Mouse (Mus musculus): Measurements from ENCODE around the gene Olfr1391.
A peak's percentile ranks its signal among the peaks of the same experiment; 100 is the strongest.
"Not testable (repeated sequence)": the region's sequence is repeated elsewhere in the genome, so short reads cannot be mapped to it uniquely, and the experiment has no call there.

The Olfr1391 gene

DNA sequence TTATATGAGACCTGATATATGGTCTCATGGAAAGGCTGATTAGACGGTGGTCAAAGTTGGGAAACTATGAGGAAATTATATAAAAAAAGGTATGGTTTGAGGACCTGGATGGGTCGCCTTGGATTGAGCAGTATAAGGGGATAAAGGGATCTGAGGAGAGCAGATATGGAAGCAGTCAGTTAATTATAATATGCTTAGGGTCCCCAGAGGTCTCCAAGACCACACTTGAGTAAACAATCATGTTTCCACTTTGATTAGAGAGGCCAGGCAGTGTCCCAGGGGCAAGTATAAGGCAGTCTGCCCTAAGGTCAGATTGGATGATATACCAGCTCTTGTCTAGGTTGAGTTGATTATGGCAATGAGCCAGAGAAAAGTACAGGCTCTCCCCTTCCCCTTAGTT lies at the start of gene Olfr1391:
Gene Olfr1391 (plus strand): TSS at position 301 of the 400 bp plus-strand sequence.
- DNase-seq (ENCODE audit: low spot score in 2 of 2): no peak

DNA sequence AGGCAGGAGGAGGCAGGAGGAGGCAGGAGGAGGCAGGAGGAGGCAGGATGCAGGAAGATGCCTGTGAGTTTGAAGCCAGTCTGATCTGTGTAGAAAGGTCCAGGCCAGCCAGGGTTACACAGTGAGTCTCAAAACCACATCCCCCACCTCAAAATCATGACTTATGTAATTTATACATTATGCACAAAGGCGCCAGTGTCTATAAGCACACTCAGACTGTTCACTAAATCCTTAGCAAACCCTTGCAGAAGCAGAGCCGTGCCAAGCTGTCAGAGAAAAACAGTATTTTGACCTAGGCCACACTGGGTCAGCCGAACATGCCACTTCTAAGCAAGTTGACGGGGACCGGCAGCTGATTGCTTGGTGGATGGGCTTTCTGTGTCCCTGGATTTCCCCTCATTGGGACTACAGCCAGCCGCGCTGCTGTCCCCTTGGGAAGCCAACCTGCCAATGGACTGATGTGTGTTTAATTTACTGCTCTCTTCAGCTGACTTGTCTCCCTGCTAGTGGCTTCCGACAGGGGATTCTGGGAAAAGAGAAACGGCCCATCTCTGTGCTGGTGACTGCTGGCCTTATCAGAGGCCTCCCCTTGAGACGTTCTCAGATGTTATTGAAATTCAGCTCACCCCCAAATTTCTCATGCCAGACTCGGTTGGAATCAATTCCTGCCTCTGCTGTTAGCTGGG lies 48.6 kb upstream of the Olfr1391 start:
- DNase-seq (ENCODE audit: low spot score in 2 of 2): no peak

DNA sequence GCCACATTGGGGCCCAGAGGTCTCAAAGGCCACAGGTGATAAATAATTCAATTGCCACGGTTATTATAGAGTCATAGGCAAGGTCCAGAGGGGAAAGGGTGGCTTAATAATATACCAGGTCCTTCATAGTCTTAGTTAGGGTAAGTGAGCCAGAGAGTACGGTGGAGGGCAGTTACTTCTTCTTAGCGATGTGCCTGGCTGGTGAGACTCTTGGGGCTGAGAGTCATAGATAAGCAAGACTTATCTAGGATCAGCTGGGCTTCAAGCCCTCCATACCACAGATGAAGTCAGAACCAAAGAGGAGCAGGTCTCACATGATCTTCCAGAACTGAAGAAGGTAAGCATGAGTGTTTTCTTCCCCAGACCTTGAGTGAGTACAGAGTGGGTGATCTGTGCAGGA lies 44.3 kb upstream of the Olfr1391 start, which contains the start of gene Olfr1393:
Gene Olfr1393 (plus strand): TSS at position 83 of the 400 bp plus-strand sequence.
- no peak for DNase-seq (ENCODE audit: low spot score in 2 of 2)

DNA sequence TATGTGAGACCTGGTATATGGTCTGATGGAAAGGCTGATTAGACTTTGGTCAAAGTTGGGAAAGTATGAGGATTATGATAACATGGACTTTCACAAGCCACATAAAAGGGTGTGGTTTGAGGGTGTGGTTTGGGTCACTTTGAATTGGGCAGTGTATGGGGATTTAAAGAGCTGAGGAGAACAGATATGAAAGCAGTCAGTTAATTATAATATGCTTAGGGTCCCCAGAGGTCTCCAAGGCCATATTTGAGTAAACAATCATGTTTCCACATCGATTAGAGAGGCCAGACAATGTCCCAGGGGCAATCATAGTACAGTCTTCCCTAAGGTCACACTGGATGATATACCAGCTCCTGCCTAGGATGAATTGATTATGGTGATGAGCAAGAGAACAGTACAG lies 37.6 kb upstream of the Olfr1391 start, which contains the start of gene Olfr1392:
Gene Olfr1392 (plus strand): TSS at position 301 of the 400 bp plus-strand sequence.
- DNase-seq (ENCODE audit: low spot score in 2 of 2): not testable (repeated sequence)

DNA sequence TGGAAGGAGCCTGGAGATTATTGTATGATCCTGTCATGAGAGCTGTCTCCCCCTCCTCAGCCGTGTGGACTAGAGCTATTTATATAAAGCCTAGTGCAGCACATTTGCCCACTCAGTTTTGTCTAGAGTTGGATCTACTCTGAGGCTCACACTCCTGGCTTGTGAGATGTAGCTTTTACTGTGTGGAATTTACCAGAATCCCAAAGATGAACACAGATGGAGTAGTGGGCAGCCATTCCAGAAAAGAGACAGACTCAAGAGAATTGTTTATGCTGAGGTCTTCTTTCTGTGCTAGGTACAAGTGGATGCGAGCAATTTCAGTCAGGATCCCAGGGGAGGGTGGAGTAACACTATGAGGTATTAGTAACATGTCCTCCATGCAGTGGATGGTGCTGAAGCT lies 35.3 kb upstream of the Olfr1391 start:
- DNase-seq (ENCODE audit: low spot score in 2 of 2): peak; percentile 40 to 48

DNA sequence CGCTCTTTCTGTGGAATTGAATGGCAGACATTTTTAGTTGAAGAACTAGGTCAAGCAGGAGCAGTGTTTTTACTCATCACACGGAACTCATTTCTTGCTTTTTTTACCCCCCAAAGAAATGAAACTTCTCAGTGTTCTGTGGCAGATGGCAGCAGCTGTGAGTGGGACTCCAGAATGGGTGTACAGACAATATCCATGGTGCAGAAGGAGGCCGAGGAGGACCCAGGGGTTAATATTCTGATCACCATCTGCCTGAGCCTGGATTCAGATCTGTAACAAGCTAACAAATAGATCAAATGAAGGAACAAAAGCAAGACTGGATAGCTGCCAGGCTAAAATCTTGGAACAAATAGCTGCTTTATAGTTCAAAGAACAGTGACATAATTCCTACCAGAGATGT lies 29.8 kb upstream of the Olfr1391 start:
- peak in 1 of 2 experiments; percentile 61 for DNase-seq (ENCODE audit: low spot score in 2 of 2)

DNA sequence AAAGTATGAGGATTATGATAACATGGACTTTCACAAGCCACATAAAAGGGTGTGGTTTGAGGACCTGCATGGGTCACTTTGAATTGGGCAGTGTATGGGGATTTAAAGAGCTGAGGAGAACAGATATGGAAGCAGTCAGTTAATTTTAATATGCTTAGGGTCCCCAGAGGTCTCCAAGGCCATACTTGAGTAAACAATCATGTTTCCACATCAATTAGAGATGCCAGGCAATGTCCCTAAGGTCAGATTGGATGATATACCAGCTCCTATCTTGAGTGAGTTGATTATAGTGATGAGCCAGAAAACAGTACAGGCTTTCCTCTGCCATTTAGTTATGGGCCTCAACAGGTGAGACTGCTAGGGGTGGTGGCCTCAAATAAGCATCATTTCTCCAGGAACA lies 18.1 kb upstream of the Olfr1391 start, which contains the start of gene Olfr10:
Gene Olfr10 (plus strand): TSS at position 301 of the 400 bp plus-strand sequence.
- no peak for DNase-seq (ENCODE audit: low spot score in 2 of 2)

DNA sequence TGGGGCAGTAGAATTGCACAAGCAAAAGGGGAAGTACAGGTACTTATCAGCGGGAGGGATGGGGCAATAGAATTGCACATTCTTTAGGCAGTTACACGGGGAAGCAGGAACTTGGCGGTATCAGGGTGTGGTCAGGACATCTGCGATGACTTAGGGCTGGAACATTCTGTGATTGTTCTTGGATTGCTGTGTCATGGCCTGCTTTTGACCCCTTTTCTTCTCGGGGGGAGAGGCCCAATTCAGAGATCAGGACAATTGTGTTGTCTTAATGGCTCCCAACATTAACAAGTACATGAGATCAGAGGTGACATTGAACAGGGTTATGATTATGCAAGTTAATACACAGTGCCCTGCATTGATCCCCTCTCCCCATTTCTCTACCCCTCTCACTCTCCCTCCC lies 14.0 kb upstream of the Olfr1391 start:
- DNase-seq (ENCODE audit: low spot score in 2 of 2): not testable (repeated sequence)

DNA sequence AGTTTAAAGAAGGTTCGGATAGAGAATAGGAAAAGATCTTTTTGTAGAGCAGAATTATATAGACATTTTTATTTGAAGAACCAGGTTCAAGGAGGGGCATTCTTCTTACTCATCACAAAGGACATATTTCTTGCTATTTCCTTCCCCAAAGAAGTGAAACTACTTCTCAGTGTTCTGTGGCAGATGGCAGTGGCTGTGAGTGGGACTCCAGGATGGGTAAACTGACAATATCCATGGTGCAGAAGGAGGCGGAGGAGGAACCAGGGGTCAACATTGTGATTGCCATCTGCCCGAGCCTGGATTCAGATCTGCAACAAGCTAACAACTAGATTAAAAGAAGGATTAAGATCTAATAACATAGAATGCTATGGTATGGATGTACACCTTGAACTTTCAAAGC lies 4.2 kb downstream of the Olfr1391 start:
- peak in 1 of 2 experiments; percentile 36 for DNase-seq (ENCODE audit: low spot score in 2 of 2)

DNA sequence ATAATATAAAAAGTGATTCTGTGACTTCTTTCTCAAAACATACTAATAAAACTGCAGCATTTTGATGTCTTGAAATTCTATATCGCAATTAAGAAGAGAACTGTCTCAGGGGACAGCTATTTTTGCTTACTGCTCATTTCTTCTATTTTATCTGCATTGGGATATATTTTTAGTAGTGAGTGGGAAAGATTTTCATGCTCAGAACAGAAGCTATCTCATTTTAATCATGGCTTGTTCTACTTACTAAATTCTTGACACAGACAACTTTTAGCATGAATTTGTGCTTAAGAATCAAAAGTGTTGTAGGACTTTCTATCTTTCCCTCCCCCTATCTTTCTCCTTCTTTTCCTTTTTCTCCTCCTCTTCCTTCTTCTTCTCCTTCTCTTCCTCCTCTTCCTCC lies 7.1 kb downstream of the Olfr1391 start:
- DNase-seq (ENCODE audit: low spot score in 2 of 2): peak in 1 of 2 experiments; percentile 13

DNA sequence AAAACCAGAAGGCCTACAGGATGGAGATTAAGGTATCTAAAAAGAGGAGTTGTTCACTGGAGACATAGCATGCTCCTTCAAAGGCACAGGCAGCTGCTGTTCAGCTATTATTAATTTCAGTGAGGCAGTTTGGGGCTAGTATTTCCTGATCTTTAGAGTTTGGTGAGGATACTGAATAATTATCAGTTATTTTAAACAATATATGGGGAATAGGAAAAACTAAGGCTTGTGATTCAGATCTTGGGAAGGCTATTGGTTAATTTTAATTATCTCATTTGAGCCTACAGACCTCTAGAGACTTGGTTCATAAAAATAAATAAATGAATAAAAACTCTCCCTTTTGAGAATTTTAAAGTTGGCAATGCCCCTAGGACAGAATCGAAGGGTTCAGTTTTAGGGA lies 12.3 kb downstream of the Olfr1391 start, which contains the start of gene Olfr1390:
Gene Olfr1390 (plus strand): TSS at position 301 of the 400 bp plus-strand sequence.
- no peak for DNase-seq (ENCODE audit: low spot score in 2 of 2)

DNA sequence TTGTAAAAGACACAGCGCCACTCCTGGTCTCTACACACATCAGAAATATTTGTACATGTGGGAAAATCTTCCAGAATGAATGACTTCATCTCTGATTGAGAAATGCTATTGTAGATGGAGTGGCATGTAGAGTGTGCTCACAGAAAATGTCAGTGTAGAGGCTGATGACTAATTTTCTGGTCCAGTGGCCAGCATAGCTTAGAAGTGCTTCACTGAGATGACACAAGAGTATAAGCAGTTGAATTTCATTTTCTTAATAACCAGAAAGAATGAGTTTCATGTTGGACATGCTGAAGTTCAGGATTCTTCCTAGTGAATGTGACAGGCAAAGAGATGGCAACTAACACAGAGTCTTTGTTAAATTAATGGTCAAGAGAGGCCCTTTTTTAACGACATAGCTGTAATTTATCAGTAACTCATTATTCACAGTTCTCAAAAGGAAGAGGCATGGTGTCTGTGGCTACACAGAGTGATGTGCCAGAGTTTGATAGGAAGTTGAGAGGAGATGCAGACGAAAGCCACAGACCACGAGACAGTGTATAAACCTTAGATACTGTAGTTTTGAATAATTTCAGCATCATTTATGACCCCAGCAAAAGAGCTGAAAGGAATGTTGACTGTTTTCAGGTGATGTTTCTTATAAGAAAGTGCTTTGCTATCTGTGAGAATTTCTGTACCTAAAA lies 14.7 kb downstream of the Olfr1391 start:
- no peak for DNase-seq (ENCODE audit: low spot score in 2 of 2)

All from left cerebral cortex, adult 9 months (tissue).